ENCODE assay signal across 16 mouse cellular contexts in genomic region chr17:23968780-23969179, GRCm38 (mm10). TPM values are rescaled to one million over a fixed set of nuclear protein-coding genes. Genes with fewer than 3 reads are reported as not detected.
A peak's percentile ranks its signal among the peaks of the same experiment; 100 is the strongest.
DNase-seq lines count a peak whose midpoint lies in the region; ATAC-seq and TF ChIP-seq lines count a peak whose summit lies in the region.
"Had no signal": no experiment of that assay in that cellular context is flagged by ENCODE, and none has a peak within 500 bp of the region (broad histone marks: within the 10 kb centered on the region; RNA-seq: fewer than 3 reads in every experiment).

No protein-coding gene starts in this region.

- H3K36me3 ChIP-seq in kidney, embryonic 16.5 days (ENCODE audit: insufficient read depth, low read length) = no peaks in the 10 kb centered on the region
- no peaks in the 10 kb centered on the region for H3K36me3 ChIP-seq in hindbrain, embryonic 12.5 days
- no peaks in the 10 kb centered on the region for H3K36me3 ChIP-seq in hindbrain, embryonic 10.5 days
- H3K36me3 ChIP-seq: G1E; midbrain, embryonic 13.5 days; neural tube, embryonic 13.5 days had no signal

- H3K9me3 ChIP-seq in kidney, embryonic 16.5 days (ENCODE audit: low read length) = no peaks in the 10 kb centered on the region
- H3K9me3 ChIP-seq in hindbrain, embryonic 12.5 days (replicated peaks) = no peaks in the 10 kb centered on the region
- H3K9me3 ChIP-seq in hindbrain, embryonic 10.5 days = no peaks in the 10 kb centered on the region
- H3K9me3 ChIP-seq: G1E; midbrain, embryonic 13.5 days; neural tube, embryonic 13.5 days had no signal

- no peak overlapping the region for H3K9ac ChIP-seq in kidney, embryonic 16.5 days (replicated peaks; ENCODE audit: low read length)
- no peak overlapping the region for H3K9ac ChIP-seq in hindbrain, embryonic 12.5 days
- H3K9ac ChIP-seq: midbrain, embryonic 13.5 days; neural tube, embryonic 13.5 days had no signal

- DNase-seq in kidney, adult 9 months = peak; percentile 61
- DNase-seq in A20 (ENCODE audit: low read depth, low spot score) = peak; percentile 70
- no peak for DNase-seq in Patski (ENCODE audit: low read depth, low spot score)
- DNase-seq in kidney, postnatal 25 days = peak; percentile 39 to 76
- no peak for DNase-seq in hindbrain, embryonic 10.5 days (ENCODE audit: low spot score)
- no peak for DNase-seq in left cerebral cortex, adult 18-20 months (ENCODE audit: low spot score in 2 of 2)

- ATAC-seq in kidney, embryonic 16.5 days (ENCODE audit: low FRiP score, low TSS enrichment) = no peak
- ATAC-seq in Patski = peak; percentile 55
- no peak for ATAC-seq in hindbrain, embryonic 12.5 days (ENCODE audit: low FRiP score)
- ATAC-seq: midbrain, embryonic 13.5 days had no signal

- POLR2A ChIA-PET in Patski (lab: Charles Lee) = interaction anchor here (0.6 kb wide), 1 partner anchor 55 kb away, joined by 3 read pairs; no protein-coding TSS in a partner anchor

- no peaks in the 10 kb centered on the region for H3K27me3 ChIP-seq in kidney, embryonic 16.5 days (ENCODE audit: insufficient read depth, low read length)
- no peaks in the 10 kb centered on the region for H3K27me3 ChIP-seq in Patski
- no peaks in the 10 kb centered on the region for H3K27me3 ChIP-seq in hindbrain, embryonic 12.5 days
- no peaks in the 10 kb centered on the region for H3K27me3 ChIP-seq in hindbrain, embryonic 10.5 days (ENCODE audit: insufficient read depth, poor library complexity, severe bottlenecking)
- H3K27me3 ChIP-seq: midbrain, embryonic 13.5 days; neural tube, embryonic 13.5 days had no signal

- no peak overlapping the region for H3K4me3 ChIP-seq in kidney, embryonic 16.5 days (ENCODE audit: low read length)
- H3K4me3 ChIP-seq in hindbrain, embryonic 12.5 days = no peak overlapping the region
- no peak overlapping the region for H3K4me3 ChIP-seq in hindbrain, embryonic 10.5 days
- H3K4me3 ChIP-seq: midbrain, embryonic 13.5 days; neural tube, embryonic 13.5 days had no signal

- H3K4me2 ChIP-seq in kidney, embryonic 16.5 days (replicated peaks; ENCODE audit: low read depth, low read length) = no peak overlapping the region
- no peak overlapping the region for H3K4me2 ChIP-seq in hindbrain, embryonic 12.5 days (replicated peaks)
- H3K4me2 ChIP-seq: midbrain, embryonic 13.5 days; neural tube, embryonic 13.5 days had no signal

- H3K4me1 ChIP-seq in kidney, embryonic 16.5 days (ENCODE audit: insufficient read depth, low read length) = no peaks in the 10 kb centered on the region
- no peaks in the 10 kb centered on the region for H3K4me1 ChIP-seq in hindbrain, embryonic 12.5 days
- H3K4me1 ChIP-seq in hindbrain, embryonic 10.5 days (replicated peaks) = peaks cover 8% of the 10 kb centered on the region; the same call in 1 of the 2 replicates
- H3K4me1 ChIP-seq: neural tube, embryonic 13.5 days had no signal

- in situ Hi-C loops in Patski (cut with MboI; ENCODE audit: low pct_unique_long_range_greater_than_20kb) = no loop called here

- TF ChIP-seq CTCF in Patski (IDR thresholded peaks at IDR 0.05) = peak; percentile 16

- CTCF ChIA-PET in Patski (lab: Charles Lee) = interaction anchor here (0.9 to 1.5 kb wide), 5 partner anchors 11 to 138 kb away, joined by 3 to 8 read pairs (median 3); partner anchors contain the start of gene Prss30

- WGBS in kidney, embryonic 16.5 days = 48% methylated on average over 2 of the region's 2 CpGs
- WGBS in hindbrain, embryonic 12.5 days = 50% methylated on average over 2 of the region's 2 CpGs
- WGBS in hindbrain, embryonic 10.5 days = 54% methylated on average over 2 of the region's 2 CpGs

- no peak overlapping the region for H3K27ac ChIP-seq in kidney, embryonic 16.5 days (ENCODE audit: low read length)
- no peak overlapping the region for H3K27ac ChIP-seq in hindbrain, embryonic 12.5 days
- H3K27ac ChIP-seq in hindbrain, embryonic 10.5 days = no peak overlapping the region
- H3K27ac ChIP-seq: midbrain, embryonic 13.5 days; neural tube, embryonic 13.5 days had no signal

RNA-seq across cellular contexts. Expression of gene Prss30, which starts 11.6 kb away (rescaled TPM):
- polyA plus RNA-seq in kidney, embryonic 16.5 days (2015; fragmentation: Nextera tagmentation; extraction: Ambion mirVana) = 0.14 and 0.23 TPM in 2 replicates
- 0.05 TPM for polyA plus RNA-seq in Patski (2021)
- polyA plus RNA-seq in hindbrain, embryonic 12.5 days (2016; fragmentation: Nextera tagmentation; extraction: Ambion mirVana) = not detected in 2 replicates
- polyA plus RNA-seq in hindbrain, embryonic 10.5 days (2016; fragmentation: Nextera tagmentation; extraction: Ambion mirVana) = not detected in 2 replicates
- under 1 TPM in 1 of 2 experiments, not detected in 1; 0.45 TPM for total RNA-seq in left cerebral cortex, adult 18-20 months (2021)
- total RNA-seq: G1E had no signal
- polyA plus RNA-seq: G1E; heart, postnatal 0 days; midbrain, embryonic 13.5 days; neural tube, embryonic 13.5 days had no signal

RNA-seq across cellular contexts. Expression of gene Sbpl, which starts 13.7 kb away (rescaled TPM):
- polyA plus RNA-seq in kidney, embryonic 16.5 days (2015; fragmentation: Nextera tagmentation; extraction: Ambion mirVana) = not detected in 2 replicates
- polyA plus RNA-seq in Patski (2021) = not detected
- polyA plus RNA-seq in hindbrain, embryonic 12.5 days (2016; fragmentation: Nextera tagmentation; extraction: Ambion mirVana) = not detected in 2 replicates
- polyA plus RNA-seq in hindbrain, embryonic 10.5 days (2016; fragmentation: Nextera tagmentation; extraction: Ambion mirVana) = not detected in 2 replicates
- total RNA-seq in left cerebral cortex, adult 18-20 months (2021) = not detected
- total RNA-seq: G1E; left cerebral cortex, postnatal 25 days had no signal
- polyA plus RNA-seq: cortical plate, adult 2 months; G1E; gonadal fat pad, adult 2 months; heart, postnatal 0 days; liver, embryonic 16.5 days; midbrain, embryonic 13.5 days; neural tube, embryonic 13.5 days had no signal

RNA-seq across cellular contexts. Expression of gene Sbp, which starts 27.3 kb away (rescaled TPM):
- polyA plus RNA-seq in kidney, embryonic 16.5 days (2015; fragmentation: Nextera tagmentation; extraction: Ambion mirVana) = not detected in 2 replicates
- not detected for polyA plus RNA-seq in Patski (2021)
- not detected in 2 replicates for polyA plus RNA-seq in hindbrain, embryonic 12.5 days (2016; fragmentation: Nextera tagmentation; extraction: Ambion mirVana)
- polyA plus RNA-seq in hindbrain, embryonic 10.5 days (2016; fragmentation: Nextera tagmentation; extraction: Ambion mirVana) = not detected in 2 replicates
- not detected for total RNA-seq in left cerebral cortex, adult 18-20 months (2021)
- total RNA-seq: G1E; left cerebral cortex, postnatal 25 days had no signal
- polyA plus RNA-seq: cortical plate, adult 2 months; G1E; gonadal fat pad, adult 2 months; heart, postnatal 0 days; liver, embryonic 16.5 days; midbrain, embryonic 13.5 days; neural tube, embryonic 13.5 days had no signal

RNA-seq across cellular contexts. Expression of gene Prss22, which starts 29.1 kb away (rescaled TPM):
- polyA plus RNA-seq in kidney, embryonic 16.5 days (2015; fragmentation: Nextera tagmentation; extraction: Ambion mirVana) = 0.39 and 0.82 TPM in 2 replicates
- 0.28 TPM for polyA plus RNA-seq in Patski (2021)
- 0.48 TPM in 1 of 2 replicates, not detected in the other for polyA plus RNA-seq in hindbrain, embryonic 12.5 days (2016; fragmentation: Nextera tagmentation; extraction: Ambion mirVana)
- 0.72 and 0.83 TPM in 2 replicates for polyA plus RNA-seq in hindbrain, embryonic 10.5 days (2016; fragmentation: Nextera tagmentation; extraction: Ambion mirVana)
- 1 to 10 TPM; 1.5 to 2.0 TPM for total RNA-seq in left cerebral cortex, adult 18-20 months (2021)
- total RNA-seq: G1E had no signal
- polyA plus RNA-seq: G1E; heart, postnatal 0 days; liver, embryonic 16.5 days; neural tube, embryonic 13.5 days had no signal

RNA-seq across cellular contexts. Expression of gene Dcpp3, which starts 51.5 kb away (rescaled TPM):
- polyA plus RNA-seq in kidney, embryonic 16.5 days (2015; fragmentation: Nextera tagmentation; extraction: Ambion mirVana) = not detected in 2 replicates
- polyA plus RNA-seq in Patski (2021) = not detected
- polyA plus RNA-seq in hindbrain, embryonic 12.5 days (2016; fragmentation: Nextera tagmentation; extraction: Ambion mirVana) = not detected in 2 replicates
- polyA plus RNA-seq in hindbrain, embryonic 10.5 days (2016; fragmentation: Nextera tagmentation; extraction: Ambion mirVana) = not detected in 2 replicates
- not detected for total RNA-seq in left cerebral cortex, adult 18-20 months (2021)
- total RNA-seq: G1E; left cerebral cortex, postnatal 25 days had no signal
- polyA plus RNA-seq: cortical plate, adult 2 months; G1E; gonadal fat pad, adult 2 months; heart, postnatal 0 days; liver, embryonic 16.5 days; midbrain, embryonic 13.5 days; neural tube, embryonic 13.5 days had no signal

Comparison
In these comparisons a context has a peak if more than half of its experiments do, and no peak if none do; other contexts are left out.
1. DNase-seq: peak in kidney, adult 9 months (single experiment), A20 (single experiment) and kidney, postnatal 25 days (2 of 2); none in Patski (single experiment), hindbrain, embryonic 10.5 days (single experiment) and left cerebral cortex, adult 18-20 months (0 of 2).